Mouse (Mus musculus): Measurements from ENCODE around the gene Pnmal2.

Pnmal2 gene

DNA sequence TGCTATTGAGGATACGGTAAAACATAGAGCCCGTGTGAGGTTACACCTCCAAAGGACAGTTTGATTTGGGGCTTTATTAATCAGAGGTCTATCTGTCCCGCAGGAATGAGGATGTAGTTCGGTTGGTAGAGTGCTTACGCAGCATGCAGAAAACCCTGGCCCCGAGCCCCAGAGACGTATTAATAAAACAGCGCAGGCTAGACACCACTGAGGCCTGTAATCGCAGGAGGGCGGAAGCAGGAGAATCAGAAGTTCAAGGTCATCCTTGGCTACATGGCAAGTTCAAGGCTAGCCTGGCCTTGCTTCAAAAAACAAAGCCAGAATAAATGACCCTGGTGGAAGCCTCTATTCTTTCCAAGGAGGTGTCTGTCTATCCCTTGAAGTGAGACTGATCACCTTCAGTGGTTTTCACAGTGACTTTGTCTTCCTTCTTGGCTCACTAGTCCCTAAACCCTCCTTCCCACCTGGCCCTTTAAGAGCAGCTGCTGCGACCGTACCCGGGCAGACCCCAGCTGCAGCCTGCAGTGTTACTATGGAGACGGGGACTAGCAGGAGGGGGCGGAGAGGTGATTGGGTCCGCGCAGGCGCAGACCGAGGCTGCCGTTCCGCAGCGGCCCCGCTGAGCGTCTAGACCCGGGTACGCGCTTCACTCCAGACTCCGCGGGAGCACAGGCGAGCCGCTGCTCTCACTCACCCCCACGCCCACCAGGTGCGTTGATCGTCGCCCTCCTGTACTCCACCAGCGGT is at the start of gene Pnmal2:
Gene Pnmal2 (plus strand): TSS at position 622 of the 747 bp plus-strand sequence.
- CTCF ChIA-PET: no interaction called here

DNA sequence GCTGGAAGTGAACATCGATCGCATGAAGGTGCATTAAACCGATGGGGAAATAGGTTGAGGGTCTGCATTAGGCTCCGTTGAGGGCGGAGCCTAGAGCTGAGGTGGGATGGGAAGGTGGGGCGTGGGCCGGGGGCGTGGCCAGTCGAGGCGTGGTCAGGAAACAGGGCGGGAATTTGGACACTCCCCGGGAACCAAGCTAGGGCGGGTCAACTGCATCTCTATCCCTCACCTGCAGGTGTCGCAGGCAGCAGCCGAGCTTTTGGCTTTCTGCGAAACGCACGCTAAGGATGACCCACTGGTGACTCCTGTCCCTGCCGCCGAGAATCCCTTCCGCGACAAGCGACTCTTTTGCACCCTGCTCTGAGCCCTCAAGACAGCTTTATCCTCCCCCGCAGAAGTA is 49.5 kb upstream of the Pnmal2 start:
- CTCF ChIA-PET: interaction anchor here (0.5 to 1.9 kb wide), 8 partner anchors 16 to 160 kb away, joined by 3 to 21 read pairs (median 5); no protein-coding TSS in a partner anchor

DNA sequence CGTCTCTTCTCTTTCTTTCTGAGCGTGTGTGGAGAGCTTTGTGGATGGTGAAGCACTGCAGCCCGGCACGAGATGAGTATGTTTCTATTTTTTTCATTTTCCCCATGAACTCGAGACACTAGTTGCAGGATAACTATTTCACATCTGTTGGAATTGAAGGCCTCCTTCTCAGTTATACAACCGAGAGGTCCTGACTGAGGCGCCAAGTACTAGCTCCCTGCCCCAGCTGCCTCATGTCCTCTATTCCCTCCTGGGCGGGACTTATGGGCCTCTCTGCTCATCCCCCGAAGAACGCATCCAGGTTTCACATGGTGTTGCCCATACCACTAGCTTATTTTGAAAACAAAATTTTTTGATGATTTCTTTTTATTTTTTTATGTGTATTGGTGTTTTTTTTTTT is 49.0 kb upstream of the Pnmal2 start:
- CTCF ChIA-PET: interaction anchor here (0.6 to 1.9 kb wide), 8 partner anchors 18 to 160 kb away, joined by 3 to 21 read pairs (median 5); no protein-coding TSS in a partner anchor

DNA sequence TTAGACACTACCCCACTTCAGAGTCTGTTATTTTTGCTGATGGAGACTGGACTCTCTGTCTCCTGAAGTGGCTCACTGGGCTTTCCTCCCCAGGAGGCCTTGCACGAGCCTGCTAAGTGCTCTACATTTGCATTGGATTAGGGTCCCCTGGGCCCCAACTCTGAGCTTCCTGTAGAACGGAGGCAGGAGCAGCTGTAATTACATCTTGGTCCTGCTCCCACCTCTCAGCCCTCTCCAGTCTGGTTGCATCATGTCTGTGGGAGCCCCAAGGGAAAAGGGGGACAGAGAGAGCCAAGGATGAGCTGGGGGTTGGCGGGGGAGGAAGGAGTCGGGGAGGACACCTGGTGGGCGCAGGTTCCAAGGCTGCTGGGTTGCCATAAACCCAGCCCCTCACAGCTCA is 44.0 kb upstream of the Pnmal2 start:
- CTCF ChIA-PET: no interaction called here

DNA sequence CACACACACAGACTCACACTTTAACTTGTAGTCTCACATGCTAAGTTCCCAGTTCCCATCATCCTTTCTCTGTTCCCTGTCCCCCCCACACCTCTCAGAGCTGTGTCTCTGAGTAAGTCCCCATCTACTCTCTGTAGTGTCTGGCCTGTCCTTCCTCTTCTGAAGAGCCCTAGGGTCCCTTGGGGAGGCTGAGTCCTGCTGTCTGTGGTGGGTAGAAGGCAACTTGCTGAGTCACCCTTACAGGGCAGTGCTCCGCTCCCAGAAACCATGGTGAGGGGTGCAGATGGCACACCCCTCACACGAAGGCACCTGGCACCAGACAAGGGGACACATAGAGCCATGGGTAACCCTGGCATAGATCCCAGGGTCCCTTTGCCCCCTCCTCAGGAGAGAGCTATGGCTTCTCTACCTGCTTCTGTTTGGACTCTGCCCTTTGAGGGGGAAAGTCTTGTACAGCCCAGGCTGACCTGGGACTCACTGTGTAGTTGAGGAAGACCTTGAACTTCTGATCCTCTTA is 41.0 kb upstream of the Pnmal2 start:
- CTCF ChIA-PET: no interaction called here

DNA sequence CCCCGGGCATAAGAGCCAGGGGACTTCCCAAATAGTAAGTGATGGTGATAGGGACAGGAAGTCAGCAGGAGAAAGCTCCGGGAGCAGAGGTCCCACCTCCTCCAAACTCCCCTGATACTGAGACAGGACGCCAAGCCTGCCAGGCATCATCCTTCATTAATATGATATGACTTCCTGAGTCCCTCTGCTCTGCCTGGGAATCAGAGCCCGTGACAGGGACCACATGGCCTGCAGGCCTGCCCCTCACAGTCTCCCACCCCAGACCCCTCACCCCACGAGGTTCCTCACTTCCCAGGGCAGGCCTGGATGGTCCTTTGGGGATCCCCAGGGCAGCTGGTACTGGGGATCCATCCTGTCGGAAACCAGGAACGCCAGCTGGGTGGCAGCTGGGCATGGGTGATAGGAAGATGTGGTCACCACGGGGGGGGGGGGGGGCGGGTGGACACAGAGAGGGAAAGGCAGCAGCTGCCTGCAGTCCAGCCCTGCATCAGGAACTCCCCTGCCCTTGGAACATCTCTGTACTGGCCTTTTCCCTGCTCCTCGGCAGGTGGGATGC is 40.3 kb upstream of the Pnmal2 start:
- CTCF ChIA-PET: no interaction called here

DNA sequence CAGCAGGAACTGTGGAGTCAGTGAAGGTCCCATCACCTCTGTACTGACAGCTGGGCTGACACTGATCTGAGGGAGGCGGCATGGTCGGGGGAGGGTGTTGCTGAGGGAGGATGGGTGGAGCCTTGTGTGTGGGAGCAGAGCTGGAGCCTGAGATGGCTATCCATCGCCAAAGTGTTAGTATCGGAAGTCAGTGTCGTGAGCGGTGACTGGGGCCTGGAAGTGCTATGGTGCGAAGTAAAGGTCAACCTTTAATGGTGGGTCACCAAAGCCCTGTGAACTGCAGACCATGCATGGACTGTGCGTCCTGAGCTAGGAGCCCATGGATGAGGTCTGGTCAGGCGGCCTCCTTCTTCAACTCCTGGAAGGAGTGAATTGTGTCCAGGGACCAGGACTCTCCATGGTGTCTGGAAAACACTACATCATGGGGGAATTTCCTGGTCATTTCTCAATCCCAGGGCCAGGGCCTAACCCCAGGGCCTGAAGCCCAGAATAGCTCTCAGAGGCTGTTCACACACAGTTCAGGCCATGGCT is 38.9 kb upstream of the Pnmal2 start:
- CTCF ChIA-PET: no interaction called here

DNA sequence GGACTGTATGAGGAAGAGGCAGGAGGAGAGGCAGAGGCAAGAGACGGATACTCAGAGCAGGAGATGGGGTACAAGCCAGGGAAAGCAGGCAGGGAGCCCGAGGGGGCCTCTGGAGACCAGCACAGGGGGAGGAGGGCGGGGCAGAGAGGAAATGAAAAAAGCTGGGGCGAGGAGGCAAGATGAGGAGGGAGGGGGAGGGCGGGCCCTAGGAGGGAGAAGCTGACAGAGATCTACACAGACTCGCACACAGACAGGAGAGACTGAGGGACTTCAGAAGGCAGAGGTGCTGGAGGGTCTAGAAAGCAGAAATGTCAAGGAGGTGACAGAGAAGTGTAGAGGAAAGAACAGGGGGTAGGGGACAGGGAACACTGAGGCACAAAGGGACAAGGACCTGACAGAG is 38.2 kb upstream of the Pnmal2 start, which contains the start of gene Ptgir:
Gene Ptgir (plus strand): TSS at position 210 of the 400 bp plus-strand sequence.
- CTCF ChIA-PET: no interaction called here

DNA sequence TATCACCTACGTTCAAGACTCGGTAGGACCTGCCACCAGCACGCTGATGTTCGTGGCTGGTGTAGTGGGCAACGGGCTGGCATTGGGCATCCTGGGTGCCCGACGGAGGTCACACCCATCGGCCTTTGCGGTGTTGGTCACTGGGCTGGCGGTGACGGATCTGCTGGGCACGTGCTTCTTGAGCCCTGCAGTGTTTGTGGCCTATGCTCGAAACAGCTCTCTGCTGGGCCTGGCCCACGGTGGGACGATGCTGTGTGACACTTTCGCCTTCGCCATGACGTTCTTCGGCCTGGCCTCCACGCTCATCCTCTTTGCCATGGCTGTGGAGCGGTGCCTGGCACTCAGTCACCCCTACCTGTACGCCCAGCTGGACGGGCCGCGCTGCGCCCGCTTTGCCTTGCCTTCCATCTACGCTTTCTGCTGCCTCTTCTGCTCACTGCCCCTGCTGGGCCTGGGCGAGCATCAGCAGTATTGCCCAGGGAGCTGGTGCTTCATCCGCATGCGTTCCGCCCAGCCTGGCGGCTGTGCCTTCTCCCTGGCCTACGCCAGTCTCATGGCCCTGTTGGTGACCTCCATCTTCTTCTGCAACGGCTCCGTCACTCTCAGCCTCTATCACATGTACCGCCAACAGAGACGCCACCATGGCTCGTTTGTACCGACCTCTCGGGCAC is 37.5 kb upstream of the Pnmal2 start:
- CTCF ChIA-PET: no interaction called here

DNA sequence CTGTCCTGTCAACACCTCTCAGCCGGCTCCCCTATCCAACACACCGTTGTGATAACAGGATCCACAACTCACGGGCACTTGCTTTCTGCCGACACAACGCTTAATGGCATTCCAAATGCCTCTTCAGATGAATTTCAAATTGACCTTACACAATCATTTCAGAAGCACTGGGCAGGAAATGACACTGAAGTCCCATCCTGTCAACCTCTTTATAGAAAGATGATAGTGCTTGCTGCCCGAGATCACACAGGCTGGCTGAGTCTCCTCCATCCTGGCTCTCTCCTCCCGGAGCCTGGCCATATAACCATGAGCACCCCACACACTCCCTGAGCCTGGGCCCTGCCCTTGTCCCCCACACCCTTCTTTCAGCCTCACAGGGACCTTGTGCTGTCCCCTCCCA is 36.6 kb upstream of the Pnmal2 start:
- CTCF ChIA-PET: no interaction called here

DNA sequence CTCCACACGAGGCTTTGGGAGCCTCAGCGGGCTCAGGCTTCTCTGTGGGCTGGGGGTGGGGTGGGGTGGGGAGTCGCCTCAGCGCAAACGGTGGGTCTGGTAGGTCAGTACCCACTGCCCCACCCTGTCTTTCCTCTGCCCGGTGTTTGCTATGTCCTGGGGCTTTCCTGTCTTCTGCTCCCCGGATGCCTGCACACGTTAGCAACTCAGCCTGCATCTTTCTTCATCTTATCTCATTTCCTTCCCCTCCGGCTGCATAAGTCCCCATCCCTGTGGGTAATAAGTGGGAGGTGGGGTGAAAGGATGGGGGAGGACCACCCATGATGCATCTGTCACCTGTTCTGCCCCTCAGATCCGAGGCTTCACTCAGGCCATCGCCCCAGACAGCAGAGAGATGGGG is 36.1 kb upstream of the Pnmal2 start:
- CTCF ChIA-PET: no interaction called here

DNA sequence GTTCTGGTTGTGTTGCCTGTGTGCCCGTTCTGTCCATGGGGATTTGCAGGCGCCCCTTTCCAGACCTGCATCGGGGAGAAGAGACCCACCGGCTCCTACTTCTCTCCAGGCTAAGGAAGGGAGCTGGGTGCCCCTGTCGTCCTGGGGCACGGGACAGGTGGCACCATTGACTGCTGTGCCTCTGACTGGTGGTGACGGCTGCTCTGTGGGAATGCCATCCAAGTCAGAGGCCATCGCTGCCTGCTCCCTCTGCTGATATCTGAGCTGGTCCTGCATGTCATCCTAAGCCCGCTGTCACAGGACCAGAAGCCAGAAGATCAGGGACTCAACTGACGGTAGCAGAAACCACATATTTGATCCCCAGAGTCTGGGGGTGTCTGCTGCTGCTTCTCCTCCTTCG is 35.6 kb upstream of the Pnmal2 start:
- CTCF ChIA-PET: no interaction called here

DNA sequence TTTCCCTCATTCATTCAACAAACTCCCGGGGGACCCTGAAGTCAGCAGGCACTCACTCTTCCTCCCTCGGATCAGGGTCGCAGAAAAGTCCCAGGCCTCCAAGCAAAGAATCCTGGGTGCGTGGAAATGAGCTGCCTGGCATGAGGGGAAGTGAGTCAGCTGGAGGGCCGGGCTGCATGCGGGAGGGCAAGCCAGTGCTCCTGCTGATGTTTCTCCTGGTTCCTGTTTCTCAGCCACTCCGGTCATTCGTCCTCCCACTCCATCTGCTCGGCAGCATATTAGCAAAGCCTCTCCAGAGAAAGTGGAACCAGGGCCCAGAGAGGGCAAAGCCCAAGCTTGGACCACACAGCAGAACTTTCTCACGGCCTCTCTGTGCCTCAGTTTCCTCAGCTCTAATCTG is 34.6 kb upstream of the Pnmal2 start:
- CTCF ChIA-PET: no interaction called here

DNA sequence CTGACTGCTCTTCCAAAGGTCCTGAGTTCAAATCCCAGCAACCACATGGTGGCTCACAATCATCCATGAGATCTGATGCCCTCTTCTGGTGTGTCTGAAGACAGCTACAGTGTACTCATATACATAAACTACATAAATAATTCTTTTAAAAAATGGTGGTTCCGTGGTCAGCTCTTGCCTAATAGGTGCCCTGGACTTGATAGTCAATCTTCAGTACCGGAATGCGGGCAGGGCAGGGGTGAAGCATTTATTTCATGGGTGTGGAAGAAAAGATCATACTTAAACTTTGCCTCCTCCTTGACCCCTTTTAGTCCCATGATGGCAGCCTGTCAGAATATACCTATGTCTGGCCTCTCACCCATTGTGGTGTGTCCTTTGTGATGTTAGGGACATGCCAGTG is 32.6 kb upstream of the Pnmal2 start:
- CTCF ChIA-PET: interaction anchor here (0.6 kb wide), 1 partner anchor 8 kb away, joined by 10 read pairs; no protein-coding TSS in a partner anchor

DNA sequence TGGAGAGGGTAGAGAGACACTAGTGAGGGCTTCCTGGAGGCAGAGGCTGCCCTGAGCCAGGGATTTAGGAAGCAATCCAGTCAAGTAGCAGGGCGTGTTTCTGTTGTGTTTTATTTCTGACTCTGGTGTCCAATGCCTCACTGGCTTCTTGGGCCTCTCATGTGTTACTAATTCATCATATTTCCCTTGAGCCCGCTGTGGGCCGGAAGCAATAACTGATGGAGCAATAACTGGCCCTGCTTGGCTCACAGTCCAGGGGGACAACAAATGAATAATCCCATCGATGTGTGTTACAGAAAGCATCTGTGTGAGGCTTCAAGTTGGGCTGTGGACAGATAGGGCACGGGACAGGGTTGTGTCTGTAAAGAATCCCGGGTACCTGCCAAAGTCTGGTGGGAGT is 32.1 kb upstream of the Pnmal2 start:
- CTCF ChIA-PET: interaction anchor here (0.6 kb wide), 1 partner anchor 8 kb away, joined by 10 read pairs; no protein-coding TSS in a partner anchor

DNA sequence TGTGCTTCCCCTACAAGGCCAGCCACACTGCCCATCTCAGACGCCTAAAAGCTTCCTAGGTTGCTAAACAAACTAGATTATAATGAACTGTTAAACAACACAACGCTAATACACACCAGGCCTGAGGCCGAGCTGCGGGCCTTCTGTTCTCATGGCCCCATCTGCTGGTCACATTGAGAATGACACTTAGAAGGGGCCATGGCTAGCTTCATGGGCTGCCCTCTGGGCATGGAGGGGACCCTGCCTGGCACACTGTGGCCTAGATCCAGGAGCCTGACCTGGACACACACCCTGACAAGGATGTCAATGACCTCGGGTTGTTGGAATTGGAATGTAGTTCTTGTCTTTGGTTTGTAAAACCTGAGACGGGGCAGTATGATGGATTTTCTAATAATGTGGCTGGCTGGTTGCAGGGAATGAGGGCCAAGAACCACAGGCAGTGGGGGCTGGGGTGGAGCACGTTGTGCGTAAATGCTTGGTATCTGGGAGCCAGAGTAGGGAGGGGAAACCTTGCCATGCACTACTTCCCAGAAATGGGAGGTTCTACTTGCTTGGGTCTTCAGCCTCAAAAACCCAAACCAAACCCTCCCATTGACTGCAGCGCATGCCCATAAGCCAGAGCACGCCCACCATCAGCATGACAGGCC is 30.6 kb upstream of the Pnmal2 start:
- CTCF ChIA-PET: interaction anchor here (0.6 to 1.6 kb wide), 4 partner anchors 18 to 795 kb away, joined by 3 to 8 read pairs (median 5); no protein-coding TSS in a partner anchor

DNA sequence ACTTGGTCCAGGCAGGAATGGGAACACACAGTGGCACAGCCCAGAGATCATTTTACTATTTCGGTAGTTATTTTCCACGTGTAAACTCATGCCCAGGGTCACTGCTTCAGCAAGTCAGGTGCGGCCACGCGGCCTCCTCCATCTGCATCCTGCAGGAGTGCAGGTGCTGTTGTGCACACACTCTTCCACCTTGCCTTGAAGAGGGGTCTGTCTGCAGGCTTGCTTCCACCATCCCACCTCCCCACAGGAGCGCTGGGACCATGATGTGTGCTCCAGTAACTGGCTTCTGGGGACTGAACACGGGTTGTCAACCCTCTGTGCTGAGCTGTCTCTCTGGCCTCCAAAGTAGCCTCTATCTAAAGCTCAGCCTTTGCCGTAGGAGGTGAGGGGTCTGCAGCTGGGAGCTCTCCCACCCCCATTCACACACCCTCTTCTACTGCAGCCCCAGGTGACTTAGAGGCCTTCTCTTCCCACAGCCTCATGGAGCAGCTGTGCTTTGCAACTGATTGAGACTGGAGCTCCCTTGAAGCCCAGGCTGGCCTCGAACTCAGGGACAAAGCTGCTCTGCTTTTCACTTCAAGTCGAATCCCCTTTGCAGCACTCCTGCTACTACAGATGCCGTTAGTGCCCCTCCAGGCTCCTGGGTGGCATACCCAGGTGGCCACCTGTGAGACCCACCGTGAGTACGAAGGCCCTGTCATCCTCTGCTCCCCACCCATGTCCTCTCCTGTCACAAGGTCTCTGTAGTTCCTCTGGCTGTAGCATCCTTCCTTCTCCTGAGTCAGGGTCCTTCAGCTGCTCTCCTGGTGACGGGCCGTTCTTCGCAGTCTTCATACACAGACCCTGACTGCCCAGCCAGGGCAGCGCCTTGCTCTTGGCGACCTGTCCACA is 29.8 kb upstream of the Pnmal2 start:
- CTCF ChIA-PET: no interaction called here

DNA sequence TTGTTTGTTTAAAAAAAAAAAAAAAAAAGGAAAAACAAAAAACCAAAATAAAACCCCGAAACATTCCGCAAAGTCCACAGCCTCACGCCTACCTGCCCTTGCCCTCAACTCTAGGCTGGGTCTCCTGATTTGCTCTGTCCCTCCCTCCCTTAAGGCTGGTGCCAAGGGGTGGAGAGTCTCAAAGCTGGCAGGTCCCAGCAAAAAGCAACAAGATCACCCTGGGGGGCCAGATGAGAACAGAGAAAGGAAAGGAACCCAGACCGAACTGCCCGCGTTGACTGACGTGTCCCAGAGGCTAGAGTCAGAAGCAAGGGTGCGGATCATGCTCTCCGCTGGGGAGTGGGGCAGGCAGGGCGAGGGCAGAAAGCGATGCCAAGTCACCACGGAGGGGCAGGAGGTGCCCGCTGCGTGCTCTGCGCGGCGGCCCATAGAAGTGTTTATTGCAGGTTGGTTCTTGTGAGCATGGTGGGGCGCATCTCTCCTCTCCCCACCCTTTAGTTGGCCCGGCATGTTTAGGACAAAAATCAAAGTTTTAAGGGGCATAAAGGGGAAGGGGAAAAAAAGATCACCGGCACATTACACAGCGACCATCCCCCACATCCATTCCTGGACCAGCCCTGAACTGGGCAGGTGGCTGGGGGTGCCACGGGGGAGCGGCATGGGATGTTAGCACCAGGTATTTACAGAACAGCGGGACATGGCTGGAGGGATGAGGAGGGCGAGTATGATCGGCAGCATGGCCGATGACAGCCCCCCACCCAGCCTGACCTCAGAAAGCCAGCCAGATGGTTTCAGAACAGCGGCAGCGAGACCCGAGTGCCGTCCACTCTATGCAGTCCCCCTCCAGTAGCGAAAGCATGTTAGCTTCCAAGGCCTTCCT is 28.8 kb upstream of the Pnmal2 start:
- CTCF ChIA-PET: no interaction called here

DNA sequence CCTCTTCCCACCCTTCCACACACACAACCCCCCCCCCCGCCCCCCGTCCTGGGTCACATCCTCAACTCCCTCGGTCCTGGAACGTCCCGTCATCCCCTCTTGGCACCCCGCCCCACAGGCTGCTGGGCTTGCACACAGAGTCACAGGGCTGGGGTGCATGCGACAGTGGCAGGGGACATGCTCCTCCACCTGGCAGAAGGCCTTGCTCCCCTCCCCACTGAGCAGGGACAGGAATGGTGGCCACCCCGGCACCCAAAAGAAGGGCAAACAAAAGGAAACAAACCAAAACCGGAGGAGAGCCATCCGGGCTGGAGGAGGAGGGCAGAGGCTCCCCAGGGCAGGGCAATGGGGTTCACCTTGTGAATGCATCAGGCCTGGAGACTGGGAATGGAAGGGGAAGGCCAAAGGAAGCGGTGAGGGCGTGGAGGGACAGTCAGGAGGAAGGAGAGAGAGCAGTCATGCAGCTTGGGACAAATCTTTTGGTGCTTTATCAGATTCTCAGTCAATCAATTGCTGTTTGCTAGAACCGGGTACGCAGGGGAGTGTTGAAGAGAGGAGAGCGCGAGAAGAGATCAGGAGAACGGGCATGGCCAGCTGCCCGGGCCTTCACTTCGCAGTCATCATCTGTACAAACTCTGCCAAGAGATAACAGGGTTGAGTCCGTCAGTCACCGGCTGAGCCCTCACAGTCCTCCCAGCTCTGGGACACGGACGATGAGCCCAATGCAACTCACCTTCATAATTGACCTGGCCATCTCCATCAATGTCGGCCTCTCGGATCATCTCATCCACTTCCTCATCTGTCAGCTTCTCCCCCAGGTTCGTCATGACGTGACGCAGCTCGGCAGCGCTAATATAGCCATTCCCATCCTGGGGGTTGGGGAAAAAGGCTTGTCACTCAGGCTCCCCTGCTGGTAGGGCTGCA is 27.9 kb upstream of the Pnmal2 start:
- CTCF ChIA-PET: no interaction called here

Measured in spleen, embryonic (tissue).